Mouse (Mus musculus) lung, postnatal 0 days (tissue): Measurements from ENCODE around the gene Cfap58. TPM values are rescaled to one million over a fixed set of nuclear protein-coding genes. Genes with fewer than 3 reads are reported as not detected.

ENCODE experiments used
- ATAC-seq: fragments of 200-750 bp; cut with Nextera tagmentation; 2 replicates; pipeline ENCODE4 v1.8.0; 2017; ENCODE audit warnings: moderate library complexity
- DNase-seq: peaks from one replicate; pipeline ENCODE4 v3.0.0-alpha.2; 2016; ENCODE audit warnings: low spot score
- H3K27ac ChIP-seq: fragments of 300-500 bp; sonication (generic); 2 replicates; pipeline ENCODE4 v1.5.1; 2014; ENCODE audit warnings: antibody characterized with exemption, mild to moderate bottlenecking, low read length, mixed read lengths
- H3K27me3 ChIP-seq: fragments of 300-500 bp; sonication (generic); replicated peaks from 2 replicates; pipeline ENCODE4 v1.6.1; 2014; ENCODE audit warnings: low read length, mixed read lengths; ENCODE audit not compliant: insufficient read depth
- H3K36me3 ChIP-seq: fragments of 300-500 bp; sonication (generic); 2 replicates; pipeline ENCODE4 v1.6.1; 2014; ENCODE audit warnings: low read length, mixed read lengths; ENCODE audit not compliant: insufficient read depth
- H3K4me1 ChIP-seq: fragments of 300-500 bp; sonication (generic); 2 replicates; pipeline ENCODE4 v1.6.1; 2014; ENCODE audit warnings: antibody characterized with exemption, low read depth, low read length, mixed read lengths; ENCODE audit not compliant: insufficient read depth
- H3K4me2 ChIP-seq: fragments of 300-500 bp; sonication (generic); replicated peaks from 2 replicates; pipeline ENCODE4 v1.6.1; 2014; ENCODE audit warnings: low read depth, mild to moderate bottlenecking, low read length, moderate library complexity, mixed read lengths
- H3K4me3 ChIP-seq: fragments of 300-500 bp; sonication (generic); 2 replicates; pipeline ENCODE4 v1.5.1; 2014; ENCODE audit warnings: low read depth, low read length
- H3K9ac ChIP-seq: fragments of 300-500 bp; sonication (generic); replicated peaks from 2 replicates; pipeline ENCODE4 v1.6.1; 2014; ENCODE audit warnings: low read depth, mild to moderate bottlenecking
- H3K9me3 ChIP-seq: fragments of 300-500 bp; sonication (generic); 2 replicates; pipeline ENCODE4 v1.6.1; 2016; ENCODE audit warnings: low read length, mixed read lengths
- CTCF ChIP-seq: IDR thresholded peaks from 2 replicates; pipeline ENCODE4 v1.5.1; 2016; ENCODE audit warnings: antibody characterized with exemption, mild to moderate bottlenecking
- EP300 ChIP-seq: IDR thresholded peaks from 2 replicates; pipeline ENCODE4 v1.6.1; 2016; ENCODE audit warnings: antibody characterized with exemption, mild to moderate bottlenecking, control low read depth
- WGBS: fragments of 180-500 bp; shearing (Covaris S2); extraction: QIAGEN DNeasy Blood & Tissue Kit; methylation state at CpG from one replicate; pipeline ENCODE4 v1.1.7; 2014; 5-methylcytosine and 5-hydroxymethylcytosine counted together
- polyA plus RNA-seq: library from polyadenylated mRNA; unstranded; fragments of >200 nt; fragmentation: Nextera tagmentation; extraction: Ambion mirVana; gene quantifications from 2 replicates; pipeline ENCODE4 v1.2.1, GENCODE M21; 2015

The Cfap58 gene
- polyA plus RNA-seq, 1 experiment from 2014 or later: 2.0 TPM

- ATAC-seq (no peak), DNase-seq (peak; percentile 35)
- peaks cover 19% of the 10 kb centered on the region for H3K4me1 ChIP-seq
- TF ChIP-seq EP300 (no peak), CTCF (no peak)
- H3K9ac ChIP-seq: no peak overlapping the region
- WGBS: 76% methylated on average over 5 of the region's 5 CpGs
- no peak overlapping the region for H3K4me3 ChIP-seq
- H3K27me3 ChIP-seq: no peaks in the 10 kb centered on the region
- no peaks in the 10 kb centered on the region for H3K9me3 ChIP-seq
- no peak overlapping the region for H3K4me2 ChIP-seq
- H3K36me3 ChIP-seq: no peaks in the 10 kb centered on the region
- no peak overlapping the region for H3K27ac ChIP-seq
Observed at GRCm38 (mm10) chr19:47905603-47906002, 31.9 kb upstream of the Cfap58 start.

GRCm38 (mm10) chr19:47907596-47907995, 29.9 kb upstream of the Cfap58 start:
- no peaks in the 10 kb centered on the region for H3K36me3 ChIP-seq
- TF ChIP-seq EP300 (no peak), CTCF (no peak)
- ATAC-seq (peak; percentile 14), DNase-seq (no peak)
- H3K9me3 ChIP-seq: no peaks in the 10 kb centered on the region
- H3K4me3 ChIP-seq: no peak overlapping the region
- H3K27ac ChIP-seq: no peak overlapping the region
- peaks cover 6% of the 10 kb centered on the region for H3K4me1 ChIP-seq
- H3K4me2 ChIP-seq: no peak overlapping the region
- no peak overlapping the region for H3K9ac ChIP-seq
- 79% methylated on average over 9 of the region's 9 CpGs for WGBS
- H3K27me3 ChIP-seq: no peaks in the 10 kb centered on the region

- TF ChIP-seq EP300: no peak
- TF ChIP-seq CTCF: no peak
- Histone ChIP-seq H3K27ac (no peak overlapping the region), H3K4me1 (peaks cover 3% of the 10 kb centered on the region), H3K9ac (no peak overlapping the region), H3K36me3 (no peaks in the 10 kb centered on the region), H3K4me2 (no peak overlapping the region), H3K9me3 (no peaks in the 10 kb centered on the region), H3K4me3 (no peak overlapping the region), H3K27me3 (no peaks in the 10 kb centered on the region)
- ATAC-seq: no peak
- DNase-seq: no peak
- 36% methylated on average over 6 of the region's 6 CpGs for WGBS
Observed at GRCm38 (mm10) chr19:47908961-47909371, 28.5 kb upstream of the Cfap58 start.

DNA sequence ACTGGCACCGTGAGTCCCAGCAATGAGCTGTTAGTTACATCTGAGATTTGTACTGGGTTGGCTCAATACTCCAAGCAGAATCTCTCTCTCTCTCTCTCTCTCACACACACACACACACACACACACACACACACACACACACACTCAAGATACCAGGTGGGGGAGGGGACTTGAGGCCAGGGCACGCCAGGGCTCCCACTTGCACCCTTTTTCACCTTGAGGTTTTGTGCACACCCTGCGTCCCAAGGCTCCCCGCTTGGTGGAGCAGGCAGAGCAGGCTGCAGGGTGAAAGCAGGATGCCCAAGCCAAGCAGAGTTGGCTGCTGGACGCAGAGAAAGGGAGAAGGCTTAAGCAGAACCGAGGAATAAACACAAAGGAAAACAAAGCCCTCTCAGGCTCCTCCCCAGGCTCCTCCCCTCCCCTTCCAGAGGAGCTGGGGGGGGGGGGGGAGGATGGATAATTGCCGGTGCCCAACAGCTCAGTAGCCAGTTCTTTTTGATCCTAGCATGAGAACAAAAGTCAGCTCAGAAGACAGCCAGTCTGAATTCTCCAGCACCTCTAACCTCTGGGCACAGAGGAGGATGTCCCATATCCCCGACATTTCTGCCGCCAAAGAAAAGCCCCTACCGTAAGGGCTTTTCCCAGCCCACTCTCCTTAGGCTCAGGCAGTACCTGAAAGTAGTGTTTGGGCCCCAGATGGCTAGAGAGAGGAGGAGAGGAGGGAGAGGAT, 27.9 kb upstream of the Cfap58 start:
- H3K4me3 ChIP-seq: no peak overlapping the region
- TF ChIP-seq EP300 (no peak), CTCF (peak; percentile 32)
- 9% methylated on average over 10 of the region's 10 CpGs for WGBS

GRCm38 (mm10) chr19:47910117-47910618, 27.3 kb upstream of the Cfap58 start:
- Histone ChIP-seq H3K4me1 (peaks cover 3% of the 10 kb centered on the region), H3K9me3 (no peaks in the 10 kb centered on the region), H3K4me3 (no peak overlapping the region), H3K9ac (no peak overlapping the region), H3K27ac (no peak overlapping the region), H3K36me3 (no peaks in the 10 kb centered on the region), H3K27me3 (no peaks in the 10 kb centered on the region), H3K4me2 (peak overlapping the region; percentile 39; the same call in 1 of the 2 replicates)
- DNase-seq: no peak
- TF ChIP-seq CTCF (no peak), EP300 (no peak)
- 48% methylated on average over 3 of the region's 4 CpGs for WGBS
- no peak for ATAC-seq

More for the DNA sequence above, 27.9 kb upstream of the Cfap58 start:
- no peak overlapping the region for H3K9ac ChIP-seq
- 0 out of 2 replicates have a peak overlapping the region, but pooled peaks have one; percentile 43 for H3K27ac ChIP-seq
- no peaks in the 10 kb centered on the region for H3K9me3 ChIP-seq
- ATAC-seq (peak; percentile 53), DNase-seq (peak; percentile 57)
- H3K4me1 ChIP-seq: peaks cover 3% of the 10 kb centered on the region
- no peaks in the 10 kb centered on the region for H3K36me3 ChIP-seq
- H3K4me2 ChIP-seq: peak overlapping the region; percentile 39
- no peaks in the 10 kb centered on the region for H3K27me3 ChIP-seq

DNA sequence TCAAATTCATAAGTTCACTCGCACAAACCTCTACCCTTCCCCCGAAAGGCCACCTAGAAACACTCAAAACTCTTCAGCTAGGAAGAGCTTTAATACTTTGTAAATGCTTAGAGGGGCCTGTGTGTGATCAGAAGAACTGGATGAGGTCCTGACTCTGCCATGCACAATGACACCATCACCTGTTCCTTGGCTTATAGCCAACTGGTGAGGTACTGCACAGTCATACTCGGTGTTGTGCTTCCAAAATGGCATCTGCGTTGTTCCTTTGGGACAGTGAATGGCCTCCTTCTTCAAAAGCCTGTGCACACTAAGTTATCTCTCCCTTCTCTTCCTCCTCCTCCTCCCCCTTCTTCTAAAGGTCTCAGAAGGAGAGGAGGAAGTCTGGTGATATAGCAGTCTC, 26.7 kb upstream of the Cfap58 start:
- Histone ChIP-seq H3K9ac (no peak overlapping the region), H3K4me2 (no peak overlapping the region), H3K4me1 (peaks cover 3% of the 10 kb centered on the region), H3K27me3 (no peaks in the 10 kb centered on the region), H3K27ac (no peak overlapping the region), H3K9me3 (no peaks in the 10 kb centered on the region), H3K36me3 (no peaks in the 10 kb centered on the region), H3K4me3 (no peak overlapping the region)
- no peak for TF ChIP-seq CTCF
- TF ChIP-seq EP300: no peak
- 72% methylated on average over 4 of the region's 4 CpGs for WGBS
- no peak for ATAC-seq
- no peak for DNase-seq
